Mouse (Mus musculus): ENCODE results near the gene Vps9d1.

- TF ChIP-seq POLR2A (IDR thresholded peaks at IDR 0.05; ENCODE audit: control insufficient read depth, extremely low read depth, insufficient read depth, low read length, poor library complexity): no peak
- no peak for TF ChIP-seq CTCF (IDR thresholded peaks at IDR 0.05; ENCODE audit: borderline replicate concordance, control insufficient read depth, extremely low read depth, insufficient read depth, low read length, poor library complexity)
Observed at GRCm38 (mm10) chr8:123271901-123272300, 17.8 kb upstream of the Vps9d1 start.

Measured in thymus, adult 2 months (tissue).